Mouse (Mus musculus): ENCODE data around the gene Gipr. TPM values are rescaled to one million over a fixed set of nuclear protein-coding genes. Genes with fewer than 3 reads are reported as not detected.

The Gipr gene
- polyA plus RNA-seq, 1 experiment: 2.6 TPM

GRCm38 (mm10) chr7:19194676-19195075 is 28.7 kb upstream of the Gipr start:
- no peak for DNase-seq
- WGBS: 97% methylated on average over 4 of the region's 4 CpGs

GRCm38 (mm10) chr7:19184758-19185157 is 18.8 kb upstream of the Gipr start:
- DNase-seq: peak in 1 of 2 experiments; percentile 28
- Histone ChIP-seq H3K27me3 (ENCODE audit: control insufficient read depth, insufficient read depth, low read length) (no peaks in the 10 kb centered on the region), H3K27ac (ENCODE audit: insufficient read depth, low read length) (peak overlapping the region; percentile 5; the same call in 1 of the 2 replicates), H3K4me3 (replicated peaks; ENCODE audit: insufficient read depth, low read depth, low read length) (no peak overlapping the region), H3K4me1 (ENCODE audit: control insufficient read depth, insufficient read depth, low read length) (peaks cover 3% of the 10 kb centered on the region)
- WGBS: 21% methylated on average over 6 of the region's 6 CpGs
- no peak for TF ChIP-seq POLR2A (IDR thresholded peaks at IDR 0.05; ENCODE audit: borderline replicate concordance, insufficient read depth, low read length)
- TF ChIP-seq CTCF (IDR thresholded peaks at IDR 0.05; ENCODE audit: borderline replicate concordance, insufficient read depth, low read depth, low read length): no peak

More at GRCm38 (mm10) chr7:19194676-19195075, 28.7 kb upstream of the Gipr start:
- Histone ChIP-seq H3K27me3 (ENCODE audit: control insufficient read depth, insufficient read depth, low read length) (no peaks in the 10 kb centered on the region), H3K4me3 (replicated peaks; ENCODE audit: insufficient read depth, low read depth, low read length) (no peak overlapping the region), H3K27ac (ENCODE audit: insufficient read depth, low read length) (no peak overlapping the region), H3K4me1 (ENCODE audit: control insufficient read depth, insufficient read depth, low read length) (no peaks in the 10 kb centered on the region)
- no peak for TF ChIP-seq CTCF (IDR thresholded peaks at IDR 0.05; ENCODE audit: borderline replicate concordance, insufficient read depth, low read depth, low read length)

- TF ChIP-seq POLR2A (IDR thresholded peaks at IDR 0.05; ENCODE audit: borderline replicate concordance, insufficient read depth, low read length): no peak
- TF ChIP-seq CTCF (IDR thresholded peaks at IDR 0.05; ENCODE audit: borderline replicate concordance, insufficient read depth, low read depth, low read length): no peak
- no peak for DNase-seq
- Histone ChIP-seq H3K27me3 (ENCODE audit: control insufficient read depth, insufficient read depth, low read length) (no peaks in the 10 kb centered on the region), H3K4me1 (ENCODE audit: control insufficient read depth, insufficient read depth, low read length) (peaks cover 3% of the 10 kb centered on the region), H3K4me3 (replicated peaks; ENCODE audit: insufficient read depth, low read depth, low read length) (no peak overlapping the region), H3K27ac (ENCODE audit: insufficient read depth, low read length) (no peak overlapping the region)
- 43% methylated on average over 2 of the region's 2 CpGs for WGBS
These were observed 18.3 kb upstream of the Gipr start for GRCm38 (mm10) chr7:19184250-19184649.

- Histone ChIP-seq H3K4me3 (replicated peaks; ENCODE audit: insufficient read depth, low read depth, low read length) (no peak overlapping the region), H3K27me3 (ENCODE audit: control insufficient read depth, insufficient read depth, low read length) (no peaks in the 10 kb centered on the region), H3K27ac (ENCODE audit: insufficient read depth, low read length) (no peak overlapping the region), H3K4me1 (ENCODE audit: control insufficient read depth, insufficient read depth, low read length) (peaks cover 3% of the 10 kb centered on the region)
- no peak for DNase-seq
- TF ChIP-seq CTCF (IDR thresholded peaks at IDR 0.05; ENCODE audit: borderline replicate concordance, insufficient read depth, low read depth, low read length) (no peak), POLR2A (IDR thresholded peaks at IDR 0.05; ENCODE audit: borderline replicate concordance, insufficient read depth, low read length) (no peak)
- 33% methylated on average over 27 of the region's 27 CpGs for WGBS
These were observed 15.0 kb upstream of the Gipr start for GRCm38 (mm10) chr7:19180862-19181429.

- Histone ChIP-seq H3K27ac (ENCODE audit: insufficient read depth, low read length) (no peak overlapping the region), H3K4me3 (replicated peaks; ENCODE audit: insufficient read depth, low read depth, low read length) (no peak overlapping the region), H3K27me3 (ENCODE audit: control insufficient read depth, insufficient read depth, low read length) (no peaks in the 10 kb centered on the region), H3K4me1 (ENCODE audit: control insufficient read depth, insufficient read depth, low read length) (peaks cover 3% of the 10 kb centered on the region)
- no peak for TF ChIP-seq CTCF (IDR thresholded peaks at IDR 0.05; ENCODE audit: borderline replicate concordance, insufficient read depth, low read depth, low read length)
- TF ChIP-seq POLR2A (IDR thresholded peaks at IDR 0.05; ENCODE audit: borderline replicate concordance, insufficient read depth, low read length): no peak
- DNase-seq: no peak
- 68% methylated on average over 6 of the region's 6 CpGs for WGBS
These were observed 14.0 kb upstream of the Gipr start for GRCm38 (mm10) chr7:19179936-19180335.

GRCm38 (mm10) chr7:19179173-19179572 is 13.2 kb upstream of the Gipr start:
- TF ChIP-seq CTCF (IDR thresholded peaks at IDR 0.05; ENCODE audit: borderline replicate concordance, insufficient read depth, low read depth, low read length) (peak; percentile 31; the same call in 1 of the 2 replicates), POLR2A (IDR thresholded peaks at IDR 0.05; ENCODE audit: borderline replicate concordance, insufficient read depth, low read length) (no peak)
- no peak overlapping the region for H3K27ac ChIP-seq (ENCODE audit: insufficient read depth, low read length)

GRCm38 (mm10) chr7:19178443-19179092 is 12.6 kb upstream of the Gipr start:
- Histone ChIP-seq H3K4me1 (ENCODE audit: control insufficient read depth, insufficient read depth, low read length) (no peaks in the 10 kb centered on the region), H3K27me3 (ENCODE audit: control insufficient read depth, insufficient read depth, low read length) (no peaks in the 10 kb centered on the region), H3K27ac (ENCODE audit: insufficient read depth, low read length) (no peak overlapping the region), H3K4me3 (replicated peaks; ENCODE audit: insufficient read depth, low read depth, low read length) (peak overlapping the region; percentile 97)
- peak; percentile 77 to 89 for DNase-seq
- WGBS: 8% methylated on average over 27 of the region's 27 CpGs
- TF ChIP-seq CTCF (IDR thresholded peaks at IDR 0.05; ENCODE audit: borderline replicate concordance, insufficient read depth, low read depth, low read length) (peak; percentile 82), POLR2A (IDR thresholded peaks at IDR 0.05; ENCODE audit: borderline replicate concordance, insufficient read depth, low read length) (no peak)

More at GRCm38 (mm10) chr7:19179173-19179572, 13.2 kb upstream of the Gipr start:
- 6% methylated on average over 23 of the region's 32 CpGs for WGBS
- peak overlapping the region; percentile 2 for H3K4me3 ChIP-seq (replicated peaks; ENCODE audit: insufficient read depth, low read depth, low read length)
- H3K4me1 ChIP-seq (ENCODE audit: control insufficient read depth, insufficient read depth, low read length): no peaks in the 10 kb centered on the region; the same call in 1 of the 2 replicates
- H3K27me3 ChIP-seq (ENCODE audit: control insufficient read depth, insufficient read depth, low read length): no peaks in the 10 kb centered on the region
- peak; percentile 56 to 61 for DNase-seq

GRCm38 (mm10) chr7:19178035-19178434 is 12.1 kb upstream of the Gipr start:
- no peaks in the 10 kb centered on the region for H3K4me1 ChIP-seq (ENCODE audit: control insufficient read depth, insufficient read depth, low read length)
- H3K4me3 ChIP-seq (replicated peaks; ENCODE audit: insufficient read depth, low read depth, low read length): peak overlapping the region; percentile 97
- peak; percentile 55 to 56 for DNase-seq
- no peak overlapping the region for H3K27ac ChIP-seq (ENCODE audit: insufficient read depth, low read length)
- TF ChIP-seq CTCF (IDR thresholded peaks at IDR 0.05; ENCODE audit: borderline replicate concordance, insufficient read depth, low read depth, low read length): no peak
- TF ChIP-seq POLR2A (IDR thresholded peaks at IDR 0.05; ENCODE audit: borderline replicate concordance, insufficient read depth, low read length): no peak
- H3K27me3 ChIP-seq (ENCODE audit: control insufficient read depth, insufficient read depth, low read length): no peaks in the 10 kb centered on the region
- WGBS: 17% methylated on average over 18 of the region's 18 CpGs
